Mouse (Mus musculus): Measurements from ENCODE around the gene Pop5. TPM values are rescaled to one million over a fixed set of nuclear protein-coding genes. Genes with fewer than 3 reads are reported as not detected.

The Pop5 gene
- polyA plus RNA-seq, 2 experiments: 51.6 to 90.3 TPM

DNA sequence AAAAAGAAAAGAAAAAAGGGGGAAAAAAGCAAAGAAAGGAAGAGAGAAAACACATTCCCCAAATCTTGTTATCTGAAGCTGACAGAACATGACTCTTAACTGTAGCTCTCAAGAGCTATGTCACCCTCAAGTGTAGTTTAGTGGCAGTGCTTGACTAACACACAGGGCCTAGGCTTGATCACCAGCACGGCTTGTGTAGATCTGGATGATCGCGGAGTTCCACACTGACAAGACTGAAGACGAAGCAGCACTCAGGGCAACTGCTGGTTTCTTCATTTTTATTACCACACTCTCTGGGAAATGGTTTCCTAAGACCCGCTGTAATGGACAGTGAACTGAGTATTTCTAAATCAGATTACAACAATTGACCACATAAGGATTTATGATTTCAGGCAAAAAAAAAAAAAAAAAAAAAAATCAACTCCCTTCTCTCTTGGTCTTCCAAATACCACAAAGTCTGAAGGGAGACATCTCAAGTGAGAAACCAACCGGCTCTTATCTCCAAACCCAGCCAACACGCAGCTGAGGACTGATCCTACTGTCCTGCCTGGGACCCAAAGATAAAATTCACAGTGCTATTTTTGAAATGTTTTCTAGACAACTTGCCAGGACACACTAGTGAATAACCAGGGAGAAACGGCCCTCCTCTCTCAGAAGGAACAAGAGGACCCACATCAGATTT lies 31.3 kb downstream of the Pop5 start:
- Histone ChIP-seq H3K9ac (ENCODE audit: low read depth, low read length, severe bottlenecking) (no peak overlapping the region), H3K27me3 (ENCODE audit: control insufficient read depth, insufficient read depth, low read length) (no peaks in the 10 kb centered on the region), H3K4me1 (ENCODE audit: control insufficient read depth, insufficient read depth, low read length) (peaks cover 24% of the 10 kb centered on the region), H3K27ac (replicated peaks; ENCODE audit: low read depth, low read length) (no peak overlapping the region), H3K36me3 (ENCODE audit: control insufficient read depth, insufficient read depth, low read length) (peaks cover 47% of the 10 kb centered on the region), H3K4me3 (replicated peaks; ENCODE audit: low read length) (no peak overlapping the region), H3K9me3 (ENCODE audit: control insufficient read depth, low read length) (no peaks in the 10 kb centered on the region), H3K4me2 (replicated peaks; ENCODE audit: low read depth, low read length, severe bottlenecking) (0 out of 2 replicates have a peak overlapping the region, but pooled peaks have one; percentile 5)
- TF ChIP-seq POLR2A (IDR thresholded peaks at IDR 0.05; ENCODE audit: borderline replicate concordance, extremely low read depth, insufficient read depth, insufficient read length): no peak
- ATAC-seq (ENCODE audit: low FRiP score, low read depth) (no peak), DNase-seq (ENCODE audit: low spot score) (no peak)
- 88% methylated on average over 8 of the region's 8 CpGs for WGBS

DNA sequence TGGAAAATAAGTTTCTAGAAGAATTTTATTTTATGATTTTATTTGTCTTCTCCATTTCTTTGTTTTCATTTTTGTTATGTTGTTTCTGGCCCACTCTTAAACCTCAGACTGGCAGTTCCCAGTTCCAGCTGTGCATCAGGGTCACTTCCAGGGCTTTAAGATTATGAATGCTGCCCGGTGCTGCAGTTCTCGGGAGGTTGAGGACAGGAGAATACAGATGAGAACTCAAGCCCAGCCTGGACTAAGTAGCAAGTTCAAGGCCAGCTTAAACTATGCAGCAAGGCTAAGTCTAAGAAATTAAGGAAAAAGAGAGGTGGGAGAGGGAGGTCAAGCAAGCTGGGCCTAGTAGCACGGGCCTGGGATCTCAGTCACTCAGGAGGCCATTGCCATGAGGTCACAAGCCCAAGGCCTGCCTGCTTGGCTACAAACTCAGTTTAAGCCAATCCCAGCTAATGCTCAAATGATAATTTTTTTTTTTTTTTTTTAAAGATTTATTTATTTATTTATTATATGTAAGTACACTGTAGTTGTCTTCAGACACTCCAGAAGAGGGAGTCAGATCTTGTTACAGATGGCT lies 31.9 kb downstream of the Pop5 start:
- no peak overlapping the region for H3K27ac ChIP-seq (replicated peaks; ENCODE audit: low read depth, low read length)
- H3K36me3 ChIP-seq (ENCODE audit: control insufficient read depth, insufficient read depth, low read length): peaks cover 46% of the 10 kb centered on the region
- H3K4me1 ChIP-seq (ENCODE audit: control insufficient read depth, insufficient read depth, low read length): peaks cover 24% of the 10 kb centered on the region
- no peak overlapping the region for H3K4me3 ChIP-seq (replicated peaks; ENCODE audit: low read length)
- no peak for DNase-seq (ENCODE audit: low spot score)
- no peak for TF ChIP-seq POLR2A (IDR thresholded peaks at IDR 0.05; ENCODE audit: borderline replicate concordance, extremely low read depth, insufficient read depth, insufficient read length)
- no peak overlapping the region for H3K4me2 ChIP-seq (replicated peaks; ENCODE audit: low read depth, low read length, severe bottlenecking)
- ATAC-seq (ENCODE audit: low FRiP score, low read depth): no peak
- no peak overlapping the region for H3K9ac ChIP-seq (ENCODE audit: low read depth, low read length, severe bottlenecking)
- WGBS: 82% methylated on average over 3 of the region's 3 CpGs
- H3K9me3 ChIP-seq (ENCODE audit: control insufficient read depth, low read length): no peaks in the 10 kb centered on the region
- H3K27me3 ChIP-seq (ENCODE audit: control insufficient read depth, insufficient read depth, low read length): no peaks in the 10 kb centered on the region

DNA sequence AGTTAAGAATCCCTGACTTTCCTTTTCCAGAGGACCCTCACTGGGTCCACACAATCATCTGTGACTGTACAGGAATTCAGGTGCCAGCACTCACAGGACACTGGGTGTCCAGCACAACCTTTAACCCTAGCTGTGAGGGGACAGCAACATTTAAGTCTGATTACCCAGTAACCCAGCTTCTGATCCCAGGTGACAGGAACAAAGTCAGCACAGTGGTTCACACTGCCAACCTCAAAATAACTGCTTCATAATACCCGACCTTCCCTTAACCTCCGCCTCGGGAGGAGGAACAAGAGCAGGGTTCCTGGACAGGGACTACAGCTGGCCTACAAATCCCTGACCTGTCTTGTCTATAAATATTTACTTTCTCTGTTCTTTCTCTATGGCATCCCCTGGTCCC lies 32.6 kb downstream of the Pop5 start:
- Histone ChIP-seq H3K36me3 (ENCODE audit: control insufficient read depth, insufficient read depth, low read length) (peaks cover 40% of the 10 kb centered on the region), H3K9ac (ENCODE audit: low read depth, low read length, severe bottlenecking) (no peak overlapping the region), H3K27me3 (ENCODE audit: control insufficient read depth, insufficient read depth, low read length) (no peaks in the 10 kb centered on the region), H3K27ac (replicated peaks; ENCODE audit: low read depth, low read length) (no peak overlapping the region), H3K9me3 (ENCODE audit: control insufficient read depth, low read length) (no peaks in the 10 kb centered on the region), H3K4me1 (ENCODE audit: control insufficient read depth, insufficient read depth, low read length) (peaks cover 26% of the 10 kb centered on the region), H3K4me3 (replicated peaks; ENCODE audit: low read length) (no peak overlapping the region), H3K4me2 (replicated peaks; ENCODE audit: low read depth, low read length, severe bottlenecking) (no peak overlapping the region)
- no peak for TF ChIP-seq POLR2A (IDR thresholded peaks at IDR 0.05; ENCODE audit: borderline replicate concordance, extremely low read depth, insufficient read depth, insufficient read length)
- DNase-seq (ENCODE audit: low spot score) (no peak), ATAC-seq (ENCODE audit: low FRiP score, low read depth) (no peak)
- 76% methylated on average over 3 of the region's 3 CpGs for WGBS

DNA sequence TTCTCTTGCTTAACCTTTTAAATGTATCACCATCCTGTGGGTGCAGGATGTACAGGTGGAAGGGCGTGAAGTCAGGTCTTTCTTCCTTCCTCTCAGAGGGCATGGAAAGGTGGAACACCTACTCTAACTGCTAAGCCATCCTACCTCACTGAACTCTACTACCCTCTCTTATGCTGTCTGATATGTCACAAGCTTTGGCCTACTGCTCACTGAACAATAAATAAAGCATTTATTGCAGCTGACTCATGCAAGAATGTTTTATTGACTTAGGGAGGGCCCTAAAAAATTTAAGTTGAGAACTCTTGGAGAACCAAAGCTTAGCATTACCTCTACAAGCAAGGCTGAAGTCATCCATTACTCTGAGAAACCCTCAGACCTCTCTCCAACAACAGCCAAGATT lies 34.3 kb downstream of the Pop5 start:
- WGBS: 100% methylated on average over 1 of the region's 1 CpGs
- 0 out of 2 replicates have a peak overlapping the region, but pooled peaks have one; percentile 99 for H3K4me3 ChIP-seq (replicated peaks; ENCODE audit: low read length)
- peaks cover 29% of the 10 kb centered on the region for H3K4me1 ChIP-seq (ENCODE audit: control insufficient read depth, insufficient read depth, low read length)
- no peak overlapping the region for H3K27ac ChIP-seq (replicated peaks; ENCODE audit: low read depth, low read length)
- H3K9ac ChIP-seq (ENCODE audit: low read depth, low read length, severe bottlenecking): no peak overlapping the region
- TF ChIP-seq POLR2A (IDR thresholded peaks at IDR 0.05; ENCODE audit: borderline replicate concordance, extremely low read depth, insufficient read depth, insufficient read length): no peak
- H3K4me2 ChIP-seq (replicated peaks; ENCODE audit: low read depth, low read length, severe bottlenecking): peak overlapping the region; percentile 87
- no peaks in the 10 kb centered on the region for H3K9me3 ChIP-seq (ENCODE audit: control insufficient read depth, low read length)
- ATAC-seq (ENCODE audit: low FRiP score, low read depth) (no peak), DNase-seq (ENCODE audit: low spot score) (no peak)
- H3K36me3 ChIP-seq (ENCODE audit: control insufficient read depth, insufficient read depth, low read length): peaks cover 33% of the 10 kb centered on the region
- no peaks in the 10 kb centered on the region for H3K27me3 ChIP-seq (ENCODE audit: control insufficient read depth, insufficient read depth, low read length)

DNA sequence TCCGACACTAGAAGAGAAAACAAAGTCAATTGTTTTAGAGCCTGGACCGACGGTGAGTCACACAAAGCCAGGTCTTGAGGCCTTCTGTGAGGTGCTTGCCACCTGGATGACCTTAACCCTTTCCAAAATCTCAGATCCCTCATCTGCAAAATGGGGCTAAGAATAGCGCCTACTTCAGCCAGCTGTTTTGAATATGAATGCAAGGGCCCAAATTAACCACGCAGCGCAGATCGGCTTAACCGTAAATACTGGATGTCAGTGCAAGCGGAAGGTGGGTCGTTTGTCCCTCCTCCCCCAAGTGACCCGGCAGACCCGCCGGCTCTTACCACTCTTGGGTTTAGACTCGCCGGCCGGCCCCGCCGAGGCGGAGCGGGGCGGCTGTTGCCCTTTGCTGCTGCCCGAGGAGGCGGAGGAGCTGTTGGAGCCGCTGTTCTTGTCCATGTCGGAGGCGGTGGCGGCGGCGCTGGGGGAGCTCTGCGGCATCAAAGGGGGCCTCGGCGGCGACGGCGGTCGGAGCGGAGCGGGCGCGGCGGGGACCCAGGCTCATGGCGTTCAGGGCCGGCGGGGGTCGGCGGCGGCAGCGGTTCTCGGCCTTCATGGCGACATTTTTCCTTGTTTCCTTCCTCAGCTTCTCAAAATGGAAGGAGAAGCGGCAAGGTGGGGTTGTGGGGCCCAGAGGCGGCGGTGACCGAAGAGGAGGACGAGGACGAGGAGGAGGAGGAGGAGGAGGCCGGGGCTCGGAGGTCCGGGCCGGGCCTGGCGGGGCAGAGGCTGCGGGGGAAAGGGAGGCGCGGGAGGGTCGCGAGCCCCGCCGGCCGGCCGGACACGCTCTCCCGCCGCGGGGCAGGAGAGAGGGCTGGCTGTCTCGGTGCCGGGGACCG lies 36.5 kb downstream of the Pop5 start:
- peaks cover 23% of the 10 kb centered on the region for H3K36me3 ChIP-seq (ENCODE audit: control insufficient read depth, insufficient read depth, low read length)
- H3K9me3 ChIP-seq (ENCODE audit: control insufficient read depth, low read length): no peaks in the 10 kb centered on the region
- no peaks in the 10 kb centered on the region for H3K27me3 ChIP-seq (ENCODE audit: control insufficient read depth, insufficient read depth, low read length)
- under 1% methylated on average over 55 of the region's 77 CpGs for WGBS
- H3K27ac ChIP-seq (replicated peaks; ENCODE audit: low read depth, low read length): peak overlapping the region; percentile 76
- peak; percentile 61 for ATAC-seq (ENCODE audit: low FRiP score, low read depth)
- H3K4me1 ChIP-seq (ENCODE audit: control insufficient read depth, insufficient read depth, low read length): peaks cover 25% of the 10 kb centered on the region
- no peak for DNase-seq (ENCODE audit: low spot score)
- peak overlapping the region; percentile 99 for H3K4me3 ChIP-seq (replicated peaks; ENCODE audit: low read length)
- TF ChIP-seq POLR2A (IDR thresholded peaks at IDR 0.05; ENCODE audit: borderline replicate concordance, extremely low read depth, insufficient read depth, insufficient read length): no peak
- peak overlapping the region; percentile 93 for H3K9ac ChIP-seq (ENCODE audit: low read depth, low read length, severe bottlenecking)
- H3K4me2 ChIP-seq (replicated peaks; ENCODE audit: low read depth, low read length, severe bottlenecking): peak overlapping the region; percentile 87

All from limb, embryonic 14.5 days (tissue).